Mouse (Mus musculus): ENCODE data around the gene Ankrd44. TPM values are rescaled to one million over a fixed set of nuclear protein-coding genes. Genes with fewer than 3 reads are reported as not detected.

Ankrd44 gene
- polyA plus RNA-seq, 1 experiment: 2.2 TPM

DNA sequence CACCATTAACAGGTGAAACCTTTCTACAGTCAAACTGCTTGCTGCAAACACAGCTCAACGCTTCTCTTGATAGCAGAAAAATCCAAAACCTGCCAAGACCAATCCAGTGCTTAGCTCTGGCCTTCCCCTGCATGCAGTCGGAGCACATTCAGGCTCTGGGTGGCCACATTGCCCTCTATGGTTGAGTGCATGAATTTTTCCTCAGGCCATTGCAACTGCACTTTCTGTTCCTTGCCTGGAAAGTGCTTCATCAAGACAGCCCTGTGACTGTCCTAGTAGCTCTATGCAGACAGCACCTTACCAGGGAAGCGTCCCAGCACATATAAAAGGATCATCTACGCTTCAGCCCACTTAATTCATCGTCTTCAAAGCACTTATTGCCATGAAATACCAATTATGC, 250.7 kb downstream of the Ankrd44 start:
- TF ChIP-seq USF1 (IDR thresholded peaks at IDR 0.05; ENCODE audit: low read depth): no peak
- no peak for TF ChIP-seq CTCF (IDR thresholded peaks at IDR 0.05; ENCODE audit: control insufficient read depth, insufficient read depth, insufficient read length)
- no peak for TF ChIP-seq MYOG (IDR thresholded peaks at IDR 0.05; ENCODE audit: control insufficient read depth, extremely low read depth, insufficient read length)
- TF ChIP-seq MYOD1 (IDR thresholded peaks at IDR 0.05; ENCODE audit: control insufficient read depth, insufficient read length, low read depth): no peak
- no peak for TF ChIP-seq FOSL1 (IDR thresholded peaks at IDR 0.05; ENCODE audit: insufficient read depth, low read length, poor library complexity, severe bottlenecking)
- no peak for TF ChIP-seq MAX (IDR thresholded peaks at IDR 0.05)
- TF ChIP-seq CEBPB (IDR thresholded peaks at IDR 0.05; ENCODE audit: low read depth): no peak
- no peaks in the 10 kb centered on the region for H3K79me2 ChIP-seq (ENCODE audit: control insufficient read depth, insufficient read depth)
- no peak overlapping the region for H3ac ChIP-seq (ENCODE audit: control insufficient read depth, insufficient read length, low read depth)
- no peaks in the 10 kb centered on the region for H3K36me3 ChIP-seq (ENCODE audit: control insufficient read depth, insufficient read depth)
- H3K79me3 ChIP-seq (ENCODE audit: low read depth): no peaks in the 10 kb centered on the region
- H3K27me3 ChIP-seq (ENCODE audit: control insufficient read depth, insufficient read depth, insufficient read length): no peaks in the 10 kb centered on the region
- H3K4me3 ChIP-seq (ENCODE audit: insufficient read depth, poor library complexity, severe bottlenecking): no peak overlapping the region

DNA sequence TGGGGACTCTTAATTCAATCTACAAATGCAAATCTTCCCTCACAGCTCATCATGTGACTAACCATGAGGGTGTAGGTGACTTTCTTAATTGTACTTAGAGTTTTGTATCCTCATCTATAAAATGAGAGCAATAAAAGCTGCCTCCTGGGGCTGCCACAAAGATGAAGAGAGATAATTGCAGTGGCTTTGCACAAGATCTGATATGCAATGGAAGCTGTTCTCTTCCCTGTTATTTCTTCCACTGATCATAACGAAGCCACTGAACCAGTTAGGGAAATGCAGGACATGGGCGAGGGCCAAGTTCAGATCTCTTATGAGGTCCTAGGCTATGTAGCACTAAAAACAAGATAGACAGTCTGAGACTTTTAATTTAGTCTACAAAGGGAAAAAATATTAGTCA, 258.2 kb downstream of the Ankrd44 start:
- TF ChIP-seq CEBPB (IDR thresholded peaks at IDR 0.05; ENCODE audit: low read depth) (no peak), MAX (IDR thresholded peaks at IDR 0.05) (no peak), CTCF (IDR thresholded peaks at IDR 0.05; ENCODE audit: control insufficient read depth, insufficient read depth, insufficient read length) (no peak), FOSL1 (IDR thresholded peaks at IDR 0.05; ENCODE audit: insufficient read depth, low read length, poor library complexity, severe bottlenecking) (no peak), USF1 (IDR thresholded peaks at IDR 0.05; ENCODE audit: low read depth) (no peak), MYOD1 (IDR thresholded peaks at IDR 0.05; ENCODE audit: control insufficient read depth, insufficient read length, low read depth) (no peak), MYOG (IDR thresholded peaks at IDR 0.05; ENCODE audit: control insufficient read depth, extremely low read depth, insufficient read length) (no peak)
- Histone ChIP-seq H3K36me3 (ENCODE audit: control insufficient read depth, insufficient read depth) (no peaks in the 10 kb centered on the region), H3K4me3 (ENCODE audit: insufficient read depth, poor library complexity, severe bottlenecking) (no peak overlapping the region), H3K79me2 (ENCODE audit: control insufficient read depth, insufficient read depth) (no peaks in the 10 kb centered on the region), H3K27me3 (ENCODE audit: control insufficient read depth, insufficient read depth, insufficient read length) (no peaks in the 10 kb centered on the region), H3K79me3 (ENCODE audit: low read depth) (no peaks in the 10 kb centered on the region), H3ac (ENCODE audit: control insufficient read depth, insufficient read length, low read depth) (no peak overlapping the region)

DNA sequence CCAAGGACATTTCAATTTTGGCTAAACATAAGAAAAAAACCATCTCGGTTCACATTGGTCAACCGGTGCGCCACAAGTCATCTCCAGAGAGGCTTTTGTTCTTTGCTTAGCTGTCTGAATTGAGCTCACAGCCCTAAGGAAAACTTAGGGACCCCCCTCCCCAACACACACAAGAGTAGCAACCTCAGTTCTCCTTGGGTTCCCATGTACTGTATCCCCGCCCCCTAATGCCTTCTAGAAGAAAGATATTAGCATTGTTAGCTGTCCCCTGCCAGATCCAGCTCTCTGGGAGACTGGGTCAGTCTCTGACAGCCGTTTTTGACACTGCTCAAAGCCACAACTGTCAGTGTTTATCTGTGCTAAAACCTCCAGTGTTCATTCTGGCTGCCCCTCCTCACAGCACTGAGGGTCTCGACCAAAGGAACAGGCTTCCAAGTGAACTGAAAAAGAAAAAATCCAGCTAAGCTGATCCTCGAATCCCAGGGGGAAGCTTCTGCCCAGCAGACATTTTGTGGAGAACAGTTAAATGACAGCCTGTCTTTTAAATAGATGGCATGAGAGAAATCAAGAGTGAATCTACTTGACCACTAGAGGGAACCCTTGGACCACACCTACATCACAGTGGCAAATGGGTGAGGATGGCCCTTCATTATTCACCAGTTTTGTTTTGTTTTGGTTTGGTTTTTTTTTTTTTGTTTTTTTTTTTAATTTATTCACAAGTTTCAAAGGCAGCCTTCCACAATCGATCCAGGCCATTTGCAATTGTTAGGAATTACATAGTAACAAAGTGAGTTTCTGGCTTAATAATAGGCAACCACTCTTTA, 260.4 kb downstream of the Ankrd44 start:
- no peak for TF ChIP-seq CEBPB (IDR thresholded peaks at IDR 0.05; ENCODE audit: low read depth)
- TF ChIP-seq MYOG (IDR thresholded peaks at IDR 0.05; ENCODE audit: control insufficient read depth, extremely low read depth, insufficient read length): no peak
- TF ChIP-seq USF1 (IDR thresholded peaks at IDR 0.05; ENCODE audit: low read depth): no peak
- TF ChIP-seq MYOD1 (IDR thresholded peaks at IDR 0.05; ENCODE audit: control insufficient read depth, insufficient read length, low read depth): no peak
- peak; percentile 33 for TF ChIP-seq CTCF (IDR thresholded peaks at IDR 0.05; ENCODE audit: control insufficient read depth, insufficient read depth, insufficient read length)

DNA sequence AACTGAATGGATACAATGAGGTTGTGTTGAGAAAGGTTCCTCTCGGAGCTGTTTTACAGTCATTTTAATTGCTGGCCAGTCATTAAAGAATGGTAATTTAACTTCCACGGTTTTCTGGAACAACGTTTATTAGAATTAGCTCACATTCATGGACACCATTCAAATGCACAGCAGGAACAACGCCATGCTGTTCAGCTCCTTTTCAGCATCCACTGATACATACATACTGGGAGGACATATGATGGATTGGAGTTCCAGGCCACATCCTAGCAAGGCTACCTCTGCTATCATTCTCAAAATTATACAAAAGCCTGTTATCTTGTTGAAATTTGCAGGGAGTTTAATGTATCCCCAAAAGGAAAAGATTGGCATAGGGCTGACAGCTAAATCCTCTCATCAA, 261.1 kb downstream of the Ankrd44 start:
- H3K79me2 ChIP-seq (ENCODE audit: control insufficient read depth, insufficient read depth): no peaks in the 10 kb centered on the region
- no peaks in the 10 kb centered on the region for H3K36me3 ChIP-seq (ENCODE audit: control insufficient read depth, insufficient read depth)
- H3K27me3 ChIP-seq (ENCODE audit: control insufficient read depth, insufficient read depth, insufficient read length): no peaks in the 10 kb centered on the region
- TF ChIP-seq USF1 (IDR thresholded peaks at IDR 0.05; ENCODE audit: low read depth): no peak
- TF ChIP-seq CEBPB (IDR thresholded peaks at IDR 0.05; ENCODE audit: low read depth): no peak
- no peak for TF ChIP-seq MYOG (IDR thresholded peaks at IDR 0.05; ENCODE audit: control insufficient read depth, extremely low read depth, insufficient read length)
- TF ChIP-seq MYOD1 (IDR thresholded peaks at IDR 0.05; ENCODE audit: control insufficient read depth, insufficient read length, low read depth): no peak
- TF ChIP-seq FOSL1 (IDR thresholded peaks at IDR 0.05; ENCODE audit: insufficient read depth, low read length, poor library complexity, severe bottlenecking): no peak
- TF ChIP-seq MAX (IDR thresholded peaks at IDR 0.05): no peak
- no peak for TF ChIP-seq CTCF (IDR thresholded peaks at IDR 0.05; ENCODE audit: control insufficient read depth, insufficient read depth, insufficient read length)
- no peak overlapping the region for H3K4me3 ChIP-seq (ENCODE audit: insufficient read depth, poor library complexity, severe bottlenecking)
- H3ac ChIP-seq (ENCODE audit: control insufficient read depth, insufficient read length, low read depth): no peak overlapping the region
- H3K79me3 ChIP-seq (ENCODE audit: low read depth): no peaks in the 10 kb centered on the region

More for the DNA sequence above, 260.4 kb downstream of the Ankrd44 start:
- no peak overlapping the region for H3ac ChIP-seq (ENCODE audit: control insufficient read depth, insufficient read length, low read depth)
- no peak overlapping the region for H3K4me3 ChIP-seq (ENCODE audit: insufficient read depth, poor library complexity, severe bottlenecking)
- no peaks in the 10 kb centered on the region for H3K36me3 ChIP-seq (ENCODE audit: control insufficient read depth, insufficient read depth)
- H3K27me3 ChIP-seq (ENCODE audit: control insufficient read depth, insufficient read depth, insufficient read length): no peaks in the 10 kb centered on the region
- H3K79me3 ChIP-seq (ENCODE audit: low read depth): no peaks in the 10 kb centered on the region
- H3K79me2 ChIP-seq (ENCODE audit: control insufficient read depth, insufficient read depth): no peaks in the 10 kb centered on the region

DNA sequence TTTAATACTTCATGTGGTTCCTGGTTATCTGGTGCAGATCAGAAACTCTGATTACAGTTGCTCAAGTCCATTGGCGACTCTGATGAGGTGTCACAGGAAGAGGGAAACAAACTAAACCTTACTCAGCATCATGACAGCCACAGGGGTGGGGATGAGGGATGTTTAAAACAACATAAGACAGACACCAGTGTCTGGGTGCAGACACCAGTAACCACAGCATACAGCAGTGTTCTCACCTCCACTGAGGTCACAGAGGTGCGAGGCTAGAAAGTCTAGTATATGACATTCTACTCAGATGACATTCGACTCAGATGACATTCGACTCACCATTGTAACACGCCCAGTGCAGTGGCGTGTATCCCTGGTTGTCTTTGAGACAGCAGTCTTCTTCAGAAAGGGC, 265.5 kb downstream of the Ankrd44 start:
- TF ChIP-seq USF1 (IDR thresholded peaks at IDR 0.05; ENCODE audit: low read depth) (no peak), CTCF (IDR thresholded peaks at IDR 0.05; ENCODE audit: control insufficient read depth, insufficient read depth, insufficient read length) (no peak), CEBPB (IDR thresholded peaks at IDR 0.05; ENCODE audit: low read depth) (no peak), MAX (IDR thresholded peaks at IDR 0.05) (no peak), FOSL1 (IDR thresholded peaks at IDR 0.05; ENCODE audit: insufficient read depth, low read length, poor library complexity, severe bottlenecking) (no peak), MYOD1 (IDR thresholded peaks at IDR 0.05; ENCODE audit: control insufficient read depth, insufficient read length, low read depth) (no peak), MYOG (IDR thresholded peaks at IDR 0.05; ENCODE audit: control insufficient read depth, extremely low read depth, insufficient read length) (no peak)
- Histone ChIP-seq H3ac (ENCODE audit: control insufficient read depth, insufficient read length, low read depth) (no peak overlapping the region), H3K79me2 (ENCODE audit: control insufficient read depth, insufficient read depth) (no peaks in the 10 kb centered on the region), H3K79me3 (ENCODE audit: low read depth) (no peaks in the 10 kb centered on the region), H3K27me3 (ENCODE audit: control insufficient read depth, insufficient read depth, insufficient read length) (no peaks in the 10 kb centered on the region), H3K4me3 (ENCODE audit: insufficient read depth, poor library complexity, severe bottlenecking) (no peak overlapping the region), H3K36me3 (ENCODE audit: control insufficient read depth, insufficient read depth) (no peaks in the 10 kb centered on the region)
